Mouse (Mus musculus): ENCODE data around the gene Srsf10.
A peak's percentile ranks its signal among the peaks of the same experiment; 100 is the strongest.

The Srsf10 gene

DNA sequence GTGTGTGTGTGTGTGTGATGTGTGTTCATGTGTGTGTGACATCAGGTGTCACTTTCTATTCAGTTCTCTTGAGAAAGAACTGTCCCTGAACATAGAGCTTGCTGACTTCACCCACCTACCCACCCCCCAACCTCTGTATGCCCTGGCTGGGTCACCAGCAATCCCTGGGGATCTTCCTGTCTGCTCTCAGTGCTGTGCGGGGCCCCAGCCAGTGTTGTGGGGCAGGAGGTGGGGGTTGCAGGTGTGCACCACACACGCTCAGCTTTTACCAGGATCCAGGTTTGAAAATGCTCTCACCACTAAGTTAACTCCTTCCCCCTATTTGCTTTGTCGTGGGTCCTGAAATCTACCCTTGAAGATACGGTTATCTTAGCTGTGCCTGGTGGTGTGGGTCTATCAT lies 30.6 kb downstream of the Srsf10 start:
- no peak for DNase-seq

DNA sequence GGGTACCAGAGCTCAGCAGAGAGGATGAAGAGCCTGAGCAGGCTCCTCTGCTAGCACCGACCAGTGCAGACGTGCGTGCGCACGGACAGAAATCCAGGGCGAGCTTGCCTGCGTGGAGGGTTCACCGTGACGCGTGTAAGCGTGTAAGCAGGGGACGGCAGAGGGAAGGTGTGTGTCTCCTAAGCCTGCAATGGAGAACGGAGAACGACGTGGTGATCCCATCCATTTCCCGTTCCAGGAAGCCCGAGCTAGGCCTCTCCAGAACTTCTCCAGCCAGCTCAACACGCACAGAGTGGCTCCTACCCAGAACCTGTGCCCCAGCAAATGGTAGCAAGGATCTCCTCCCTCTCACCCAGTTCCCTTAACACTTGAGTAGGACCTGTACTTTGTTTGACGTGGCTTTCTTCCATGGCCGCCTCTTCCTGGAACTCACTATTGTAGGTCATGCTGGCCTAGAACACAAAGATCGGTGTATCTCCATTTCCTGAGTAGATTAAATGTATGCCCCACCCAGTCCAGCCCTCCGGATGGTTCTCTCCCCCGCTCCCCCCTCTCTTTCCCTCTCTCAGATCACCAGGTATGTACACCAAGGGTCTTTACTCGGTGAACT lies 33.0 kb downstream of the Srsf10 start:
- no peak for DNase-seq

DNA sequence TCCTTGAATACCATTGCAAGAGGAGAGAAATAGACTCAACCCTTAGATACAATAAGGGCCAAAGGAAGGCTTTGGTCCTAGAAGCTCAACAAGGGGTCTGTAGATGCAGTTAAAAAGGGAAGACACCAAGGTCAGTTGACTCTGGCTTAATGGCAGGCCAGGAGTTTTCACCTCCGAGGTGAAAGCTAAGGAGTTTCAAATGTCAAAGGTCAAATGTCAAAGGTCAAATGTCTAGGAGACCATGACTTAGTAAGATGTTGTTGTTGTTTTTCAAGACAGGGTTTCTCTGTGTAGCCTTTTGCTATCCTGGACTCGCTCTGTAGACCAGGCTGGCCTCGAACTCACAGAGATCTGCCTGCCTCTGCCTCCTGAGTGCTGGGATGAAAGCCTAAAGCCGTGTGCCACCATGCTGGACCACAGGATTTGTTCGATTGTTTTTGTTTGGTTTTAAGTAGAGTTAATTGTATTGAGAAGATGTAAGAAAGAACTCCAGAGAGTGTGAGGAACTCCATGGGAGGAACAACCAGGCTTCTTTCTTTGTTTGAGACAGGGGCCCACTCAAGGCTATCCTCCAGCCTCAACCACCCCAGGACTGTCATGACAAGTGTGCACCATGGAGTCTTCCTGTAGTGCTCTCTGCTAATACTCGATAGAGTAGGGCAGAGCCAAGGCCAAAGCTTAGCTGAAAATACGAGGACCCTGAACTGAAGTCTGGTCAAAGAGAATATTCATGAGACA lies 33.8 kb downstream of the Srsf10 start:
- DNase-seq, result no peak

DNA sequence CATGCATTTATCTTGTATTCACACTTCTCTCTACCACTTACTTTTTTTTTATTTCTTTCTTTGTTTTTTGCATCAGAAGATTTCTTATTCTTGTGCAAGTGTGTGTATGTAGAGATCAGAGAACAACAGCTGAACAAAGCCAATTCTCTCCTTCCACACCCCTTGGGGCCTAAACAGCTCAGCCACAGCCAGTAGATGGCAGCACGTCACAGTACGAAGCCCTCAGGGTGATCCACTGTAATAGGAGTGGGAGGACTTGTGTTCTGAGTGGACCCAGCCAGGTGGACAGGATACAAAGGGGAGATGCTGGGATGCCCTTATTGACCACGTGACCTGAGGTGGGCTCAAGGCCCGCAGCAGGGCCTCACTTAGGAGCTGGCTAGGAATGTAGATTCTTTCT lies 34.3 kb downstream of the Srsf10 start:
- peak; percentile 67 for DNase-seq

DNA sequence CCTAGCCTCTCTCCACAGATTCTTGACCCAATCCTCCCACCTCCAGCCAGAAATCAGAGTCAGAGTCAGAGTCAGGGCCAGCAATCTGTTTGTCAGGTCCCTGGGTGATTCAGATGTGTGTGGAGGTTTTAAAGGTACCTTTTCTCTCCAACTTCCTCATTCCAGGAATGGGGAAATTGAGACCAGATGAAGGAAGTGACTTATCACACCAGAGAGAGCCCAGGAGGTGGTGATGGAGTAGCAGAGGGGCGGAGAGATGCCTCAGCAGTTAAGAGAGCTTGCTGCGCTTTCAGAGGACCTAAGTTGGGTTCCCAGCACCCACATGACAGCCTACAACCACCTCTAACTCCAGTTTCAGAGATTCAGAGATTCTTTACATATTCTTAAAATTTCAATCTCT lies 36.0 kb downstream of the Srsf10 start:
- no peak for DNase-seq

DNA sequence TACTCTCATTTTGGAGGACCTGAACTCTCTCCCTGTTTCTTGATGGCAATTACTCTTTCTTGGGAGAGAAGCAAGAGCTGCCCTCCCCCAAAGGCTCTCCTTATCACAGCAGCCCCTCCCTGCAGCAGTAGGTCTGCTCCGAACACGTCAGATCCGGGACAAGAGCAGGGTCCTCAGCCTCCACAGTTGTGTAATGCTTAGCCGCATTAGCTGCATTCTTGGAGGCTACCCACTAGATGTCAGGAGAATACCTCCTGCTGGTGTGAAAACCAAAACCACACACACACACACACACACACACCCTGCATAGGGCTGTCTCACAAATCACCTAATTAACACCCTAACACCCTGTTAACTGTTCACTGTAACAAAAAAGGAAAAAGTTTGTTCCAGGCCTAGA lies 37.3 kb downstream of the Srsf10 start:
- DNase-seq, result no peak

DNA sequence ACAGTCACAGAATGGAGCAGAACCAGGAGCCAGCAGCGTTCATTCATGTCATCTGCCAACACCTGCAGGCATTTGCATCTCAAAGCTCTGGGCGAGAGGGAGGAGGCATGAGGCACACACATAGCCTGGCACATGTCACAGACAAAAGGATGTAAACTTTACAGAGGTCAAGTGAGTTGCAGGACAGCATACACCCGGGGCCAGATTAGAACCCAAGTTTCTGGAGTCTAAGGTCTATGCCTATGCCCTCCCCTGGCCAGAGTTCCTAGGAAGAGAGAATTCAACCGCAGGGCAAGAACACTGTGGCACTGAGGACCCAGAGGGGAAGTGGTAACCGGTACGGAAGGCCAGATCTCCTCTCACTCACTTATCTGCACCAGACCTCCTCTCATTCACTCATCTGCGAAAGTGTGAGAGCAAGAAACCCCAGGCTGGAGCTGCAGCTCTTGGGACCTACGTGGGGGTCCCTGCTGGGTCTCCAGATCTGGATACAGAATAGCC lies 39.6 kb downstream of the Srsf10 start, which contains the start of gene Cnr2:
Gene Cnr2, plus strand, starts transcription at position 324 of the 501 bp plus-strand sequence.
- no peak for DNase-seq

DNA sequence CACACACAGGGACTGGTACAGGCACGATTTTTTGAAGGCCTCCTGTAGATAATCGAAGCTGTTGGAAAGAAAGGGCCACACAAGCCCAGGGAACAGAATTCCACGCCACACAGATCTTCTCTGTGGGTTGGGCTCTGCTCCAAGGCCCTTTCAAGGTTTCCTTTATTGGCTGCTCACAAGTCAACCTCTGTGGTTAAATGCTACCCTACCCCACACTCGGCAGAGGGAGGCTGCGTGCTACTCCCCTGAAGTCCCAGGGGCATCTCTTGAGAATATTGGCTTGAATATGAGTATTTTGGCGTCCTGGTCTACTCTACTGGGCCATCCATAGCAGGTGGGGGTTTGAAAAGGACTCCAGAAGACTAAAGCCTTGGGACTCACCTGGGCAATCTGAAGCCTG lies 40.6 kb downstream of the Srsf10 start:
- no peak for DNase-seq

DNA sequence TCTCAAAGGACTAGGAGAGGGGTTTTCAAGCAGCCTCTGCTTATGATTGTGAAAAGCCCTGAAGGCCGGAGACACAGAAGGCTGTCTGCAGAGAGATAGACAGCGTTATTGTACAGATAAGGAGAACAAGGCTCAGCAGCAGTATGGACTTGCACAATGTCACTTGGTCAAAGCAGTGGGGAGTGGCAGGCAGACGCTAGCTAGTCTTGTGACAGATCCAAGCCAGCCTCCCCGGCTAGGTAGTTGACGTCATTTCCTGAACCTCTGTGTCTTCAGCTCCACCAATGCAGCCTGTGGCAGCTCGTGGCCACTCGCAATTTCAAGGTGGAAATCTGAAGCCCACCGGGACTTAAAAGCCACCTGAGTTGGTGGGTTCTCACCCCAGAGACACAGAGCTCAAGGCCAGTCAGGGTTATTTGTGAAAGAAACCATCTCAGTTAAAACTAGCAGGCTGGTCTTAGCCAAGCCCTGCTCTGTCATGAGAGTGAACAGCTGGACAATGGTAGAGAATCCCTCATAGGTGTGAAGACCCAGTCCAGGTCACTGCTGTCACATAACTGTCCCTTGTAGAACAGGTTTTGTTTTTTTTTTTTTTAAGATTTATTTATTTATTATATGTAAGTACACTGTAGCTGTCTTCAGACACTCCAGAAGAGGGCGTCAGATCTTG lies 43.0 kb downstream of the Srsf10 start:
- no peak for DNase-seq

DNA sequence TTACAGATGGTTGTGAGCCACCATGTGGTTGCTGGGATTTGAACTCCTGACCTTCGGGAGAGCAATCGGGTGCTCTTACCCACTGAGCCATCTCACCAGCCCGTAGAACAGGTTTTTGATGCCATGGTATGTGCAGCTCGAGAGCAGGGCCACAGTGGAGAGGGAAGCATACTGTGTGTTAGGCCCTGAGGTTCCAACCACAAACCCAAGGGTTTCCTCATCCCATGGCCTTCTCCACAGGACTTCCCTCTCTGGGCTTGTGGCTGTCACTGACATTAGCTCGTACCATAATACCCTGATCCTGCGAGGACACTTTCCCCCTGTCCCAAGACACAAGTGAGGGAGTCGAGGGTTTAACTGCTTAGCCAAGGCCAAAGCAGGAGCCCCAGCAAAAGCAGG lies 43.5 kb downstream of the Srsf10 start:
- DNase-seq, result no peak

DNA sequence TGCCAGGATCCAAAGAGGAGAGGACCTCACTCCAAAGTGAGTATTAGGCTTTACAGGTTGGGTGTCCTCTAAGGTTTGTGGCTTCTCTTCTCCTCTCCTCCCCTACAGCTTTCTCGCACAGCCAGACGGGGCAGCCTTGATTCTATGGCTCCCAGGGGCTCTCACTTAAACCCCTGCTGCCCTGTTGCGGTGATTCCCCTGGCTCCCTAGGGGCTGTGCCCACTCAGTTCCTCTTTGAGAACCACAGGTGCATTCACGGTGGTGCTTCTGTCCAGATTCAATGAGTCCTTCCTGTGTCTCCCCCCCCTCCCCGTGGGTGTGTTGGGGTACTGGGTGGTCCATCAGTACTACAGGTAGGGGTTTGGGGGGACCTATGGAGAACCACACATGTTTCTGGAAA lies 44.5 kb downstream of the Srsf10 start:
- DNase-seq, result no peak

DNA sequence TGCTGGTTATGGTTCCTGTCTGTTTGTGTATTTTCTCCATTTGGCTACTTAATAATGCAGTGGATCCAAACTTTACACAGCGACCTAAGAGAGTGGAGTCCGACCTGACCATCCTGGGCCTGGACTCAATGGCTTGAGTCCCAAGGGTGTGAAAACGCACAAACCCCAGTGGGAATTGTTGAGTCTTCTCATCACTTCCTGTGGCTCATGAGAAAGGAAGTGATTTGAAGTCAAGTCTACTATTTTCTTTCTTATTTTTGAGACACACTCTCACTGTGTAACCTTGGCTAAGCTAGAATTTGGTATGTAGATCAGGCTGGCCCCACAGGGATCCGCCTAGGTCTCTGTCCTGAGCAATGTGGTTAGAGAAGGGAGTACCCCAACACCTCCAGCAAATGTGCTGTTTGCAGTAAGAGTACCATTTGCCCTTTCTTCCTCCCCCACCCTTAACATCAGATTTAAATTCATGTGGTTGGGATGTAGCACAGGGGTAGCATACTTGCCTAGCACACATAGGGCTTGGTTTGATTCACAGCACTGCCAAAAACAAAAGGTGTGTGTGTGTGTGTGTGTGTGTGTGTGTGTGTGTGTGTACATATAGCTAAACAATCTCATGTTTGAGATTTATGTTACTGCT lies 47.2 kb downstream of the Srsf10 start:
- DNase-seq, result no peak

DNA sequence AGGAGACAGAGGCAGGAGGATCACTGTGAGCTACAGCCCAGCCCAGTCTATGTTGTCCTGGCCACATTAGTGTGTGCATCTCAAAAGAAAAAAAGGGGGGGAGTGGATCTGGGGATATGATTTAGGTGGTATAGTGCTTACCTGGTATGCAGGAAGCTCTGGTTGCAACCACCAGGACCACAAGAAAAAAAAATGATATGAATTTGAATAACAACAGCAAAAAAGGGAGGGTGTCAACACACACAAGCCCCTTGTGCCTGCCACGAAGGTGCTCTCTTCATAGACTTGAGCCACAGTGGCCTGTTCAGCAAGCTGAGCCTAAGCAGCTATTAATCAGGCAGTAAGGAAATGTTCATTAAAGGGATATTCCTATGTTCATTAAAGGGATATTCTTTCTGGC lies 49.3 kb downstream of the Srsf10 start:
- no peak for DNase-seq

DNA sequence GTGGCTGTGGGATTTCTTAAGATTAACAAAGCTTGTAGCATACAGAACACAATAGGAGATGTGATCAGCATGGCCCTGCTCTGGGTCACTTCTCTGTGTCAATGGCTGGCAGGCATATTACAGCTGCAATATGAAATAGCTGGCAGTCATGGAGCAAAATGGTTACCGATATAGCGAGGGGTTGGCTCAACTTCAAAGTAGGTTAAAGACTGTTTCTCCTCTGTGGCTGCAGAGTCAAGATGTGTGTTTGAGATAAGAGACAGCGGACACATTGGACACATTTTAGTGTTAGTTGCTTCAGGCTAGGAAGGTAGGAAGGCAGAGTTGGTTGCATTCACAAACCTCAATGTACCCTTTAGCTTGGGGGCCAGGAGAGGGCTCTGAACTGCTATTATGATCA lies 51.1 kb downstream of the Srsf10 start:
- no peak for DNase-seq

DNA sequence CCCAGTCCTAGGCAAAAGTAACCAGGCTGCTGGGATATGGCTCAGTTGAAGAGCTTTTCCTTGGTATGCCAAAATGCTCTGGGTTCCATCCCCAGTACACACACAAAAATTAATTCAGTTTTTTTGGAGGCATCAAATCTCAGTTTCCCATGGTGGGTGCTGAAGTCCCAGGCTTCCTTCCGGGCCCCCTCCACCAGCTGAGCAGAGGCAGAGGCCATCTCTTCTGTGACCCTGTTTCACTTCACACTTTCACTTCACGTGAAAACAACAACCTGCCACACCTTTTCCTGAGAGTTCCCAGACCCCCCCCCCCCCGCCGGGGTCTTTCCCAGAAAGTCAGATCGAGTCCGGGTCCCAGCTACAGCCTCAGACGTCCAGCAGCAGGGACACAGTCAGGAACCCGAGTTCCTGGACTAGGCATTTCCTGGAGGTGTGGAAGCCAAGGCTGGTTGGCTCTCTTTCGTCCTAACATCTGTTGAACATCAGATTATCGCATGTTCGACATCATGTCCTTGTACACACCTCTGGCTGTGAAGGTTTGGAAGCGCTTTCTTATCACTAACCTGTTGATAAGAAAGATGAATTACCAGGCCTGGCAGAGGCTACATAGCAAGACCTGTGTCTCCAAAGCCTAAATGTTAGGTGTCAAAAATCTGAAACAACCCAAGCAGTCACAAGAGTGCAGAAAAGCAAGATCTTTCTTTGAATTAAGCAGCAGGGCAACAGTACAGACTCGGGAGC lies 53.9 kb downstream of the Srsf10 start:
- DNase-seq, result no peak

DNA sequence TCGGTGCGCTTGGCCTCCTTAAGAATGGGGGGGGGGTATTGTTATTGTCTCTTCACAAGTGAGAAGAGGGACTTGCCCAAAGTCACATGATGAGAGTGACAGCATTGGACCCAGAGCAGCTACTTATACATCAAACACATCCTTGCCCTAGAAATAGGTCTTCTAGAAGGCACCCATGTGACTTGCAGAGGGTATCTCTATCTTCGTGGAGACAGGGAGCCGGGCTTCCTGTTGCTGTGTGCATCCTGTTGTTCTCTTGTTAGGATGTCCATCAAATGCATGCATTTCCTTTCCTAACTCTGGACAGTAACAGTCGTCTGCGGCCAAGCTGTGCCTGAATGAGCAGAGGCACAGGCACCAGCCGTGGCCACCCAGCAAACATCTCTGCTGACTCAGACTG lies 56.0 kb downstream of the Srsf10 start:
- DNase-seq, result no peak

DNA sequence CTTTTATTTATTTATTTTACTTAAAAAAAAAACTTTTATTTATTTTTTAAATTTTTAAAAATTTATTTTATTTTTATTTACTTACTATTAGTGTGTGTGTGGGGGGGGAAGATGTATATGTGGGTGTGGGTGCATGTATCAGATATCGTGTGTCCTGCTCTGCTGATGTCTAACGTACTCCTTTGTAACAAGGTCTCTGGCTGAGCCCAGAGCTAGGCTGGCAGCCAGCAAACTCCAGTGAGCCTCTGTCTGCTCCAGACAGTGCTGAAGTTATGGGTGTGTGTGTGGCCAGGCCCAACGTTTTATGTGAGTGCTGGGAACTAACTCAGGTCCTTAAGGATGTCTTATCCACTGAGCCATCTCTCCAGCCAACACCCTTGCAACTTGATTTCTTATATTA lies 56.6 kb downstream of the Srsf10 start:
- no peak for DNase-seq

DNA sequence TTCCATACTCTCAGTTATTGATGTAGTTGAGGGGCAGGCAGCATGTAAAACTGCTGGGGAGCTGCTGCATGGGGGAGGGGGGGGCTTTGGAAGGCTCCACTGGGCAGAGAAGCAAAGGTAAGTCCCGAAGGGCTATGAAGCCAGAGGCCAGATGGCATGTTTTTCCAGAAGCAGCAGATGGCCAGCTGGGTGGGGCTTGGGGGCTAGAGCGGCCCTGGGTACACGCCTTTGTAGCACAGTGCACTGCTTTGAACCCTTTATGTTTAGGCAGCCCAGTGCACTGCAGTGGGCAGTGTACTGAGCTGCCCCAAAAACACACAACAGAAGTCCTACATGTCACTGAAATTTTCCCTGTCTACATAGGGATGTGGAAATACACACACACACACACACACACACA lies 57.3 kb downstream of the Srsf10 start:
- DNase-seq, result no peak

DNA sequence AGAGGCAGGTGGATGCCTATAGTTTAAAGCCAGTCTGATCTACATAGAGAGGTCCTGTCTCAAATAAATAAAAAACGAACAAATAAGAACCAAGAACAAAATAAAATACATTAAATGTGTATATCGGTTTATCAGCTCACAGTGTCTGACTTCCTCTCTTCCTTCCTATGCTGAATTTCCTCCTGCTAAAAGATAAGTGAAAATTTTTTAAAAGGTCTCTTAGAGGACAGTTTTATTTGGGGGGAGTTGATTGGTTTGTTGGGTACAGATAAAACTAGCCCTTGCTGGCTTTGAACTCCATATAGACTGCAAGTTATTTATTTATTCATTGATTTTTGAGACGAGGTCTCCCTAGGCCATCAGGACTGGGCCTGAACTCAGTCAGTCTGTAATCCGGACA lies 57.9 kb downstream of the Srsf10 start:
- DNase-seq, result no peak

DNA sequence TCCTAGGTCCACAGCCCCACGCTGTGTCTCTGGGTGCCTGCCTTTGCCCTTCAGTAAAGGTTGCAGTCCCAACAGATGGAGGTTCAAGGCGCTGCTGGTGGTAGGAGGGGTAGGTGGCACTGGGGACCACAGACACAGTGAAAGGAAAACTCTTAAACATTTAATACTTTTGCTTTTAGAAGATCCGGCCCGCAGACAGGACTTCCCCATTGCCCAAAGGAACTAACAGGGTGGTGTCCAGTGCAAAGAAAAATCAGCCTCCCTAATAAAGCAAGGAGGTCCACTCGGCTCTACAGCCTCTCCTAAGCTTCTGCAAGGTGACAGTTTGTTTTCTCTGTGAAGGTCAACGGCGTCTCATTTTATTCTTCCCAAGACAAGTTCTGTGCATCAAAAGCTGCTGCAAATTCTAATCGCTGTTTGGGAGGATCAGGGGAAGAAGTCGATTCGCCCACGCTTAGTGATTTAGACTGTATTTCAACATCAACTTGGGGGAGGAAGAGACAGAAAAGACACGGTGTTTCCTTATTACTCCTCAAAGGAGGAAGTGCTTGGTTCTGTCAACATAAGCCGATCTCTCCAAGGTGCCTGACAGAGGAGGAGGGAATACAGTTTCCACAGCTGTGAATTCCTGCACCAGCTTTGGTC lies 63.2 kb downstream of the Srsf10 start:
- DNase-seq, result no peak

DNA sequence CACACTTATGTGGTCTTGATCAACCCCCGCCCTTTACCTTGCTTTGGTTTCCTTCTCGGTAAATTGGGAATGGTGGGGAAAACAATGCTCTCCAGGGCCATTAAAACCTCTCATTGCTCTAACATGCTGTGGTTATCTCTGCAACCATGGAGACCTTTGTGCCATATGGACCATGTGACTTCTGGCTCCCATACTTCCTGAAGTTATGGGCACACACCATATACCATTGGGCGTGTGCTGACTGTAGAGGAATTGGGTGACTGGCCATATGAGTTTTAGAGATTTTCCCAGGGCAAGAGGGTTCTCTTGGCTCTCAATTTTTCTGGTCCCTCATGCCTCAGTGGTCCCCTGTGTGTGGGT lies 63.7 kb downstream of the Srsf10 start:
- DNase-seq, result no peak

All from cerebellum, adult 9-10 months (tissue).